Mouse (Mus musculus) C2C12 (cell line): ENCODE data around the gene Fam172a. TPM values are rescaled to one million over a fixed set of nuclear protein-coding genes. Genes with fewer than 3 reads are reported as not detected.

Source experiments
- H3K27me3 ChIP-seq: one replicate; pipeline ENCODE4 v1.6.1; 2011; ENCODE audit not compliant: control insufficient read depth, insufficient read depth, insufficient read length
- H3K36me3 ChIP-seq: one replicate; pipeline ENCODE4 v1.6.1; 2011; ENCODE audit not compliant: control insufficient read depth, insufficient read depth
- H3K4me3 ChIP-seq: one replicate; pipeline ENCODE4 v1.5.1; 2011; ENCODE audit warnings: mild to moderate bottlenecking, control low read depth; ENCODE audit not compliant: poor library complexity, insufficient read depth, severe bottlenecking
- H3K79me2 ChIP-seq: one replicate; pipeline ENCODE4 v1.6.1; 2011; ENCODE audit not compliant: control insufficient read depth, insufficient read depth
- H3K79me3 ChIP-seq: one replicate; pipeline ENCODE4 v1.6.1; 2011; ENCODE audit warnings: low read depth, control low read depth
- H3ac ChIP-seq: one replicate; pipeline ENCODE3; 2011; ENCODE audit warnings: low read depth; ENCODE audit not compliant: control insufficient read depth, insufficient read length
- CEBPB ChIP-seq: IDR thresholded peaks from one replicate; pipeline ENCODE4 v1.6.1; 2011; ENCODE audit warnings: low read depth, mild to moderate bottlenecking, control low read depth, moderate library complexity
- CTCF ChIP-seq: IDR thresholded peaks from one replicate; pipeline ENCODE4 v1.5.1; 2011; ENCODE audit not compliant: control insufficient read depth, insufficient read depth, insufficient read length
- FOSL1 ChIP-seq: IDR thresholded peaks from one replicate; pipeline ENCODE4 v1.8.0; 2011; ENCODE audit warnings: mild to moderate bottlenecking, low read length; ENCODE audit not compliant: poor library complexity, insufficient read depth, severe bottlenecking
- MAX ChIP-seq: IDR thresholded peaks from one replicate; pipeline ENCODE4 v1.6.1; 2011; ENCODE audit warnings: mild to moderate bottlenecking, control low read depth
- MYOD1 ChIP-seq: IDR thresholded peaks from one replicate; pipeline ENCODE4 v1.6.1; 2011; ENCODE audit warnings: low read depth; ENCODE audit not compliant: control insufficient read depth, insufficient read length
- MYOG ChIP-seq: IDR thresholded peaks from one replicate; pipeline ENCODE4 v1.6.1; 2011; ENCODE audit not compliant: control insufficient read depth, insufficient read length; ENCODE audit errors: extremely low read depth
- USF1 ChIP-seq: IDR thresholded peaks from one replicate; pipeline ENCODE4 v1.6.1; 2011; ENCODE audit warnings: low read depth, mild to moderate bottlenecking, control low read depth, moderate library complexity
- polyA plus RNA-seq: library from polyadenylated mRNA; unstranded; fragments of >200 nt; fragmentation: generic; extraction: Trizol; gene quantifications from one replicate; pipeline ENCODE4 v1.2.1, GENCODE M21; 2012; ENCODE audit warnings: missing spikeins

Fam172a gene
- polyA plus RNA-seq, 1 experiment, result 4.9 TPM

DNA sequence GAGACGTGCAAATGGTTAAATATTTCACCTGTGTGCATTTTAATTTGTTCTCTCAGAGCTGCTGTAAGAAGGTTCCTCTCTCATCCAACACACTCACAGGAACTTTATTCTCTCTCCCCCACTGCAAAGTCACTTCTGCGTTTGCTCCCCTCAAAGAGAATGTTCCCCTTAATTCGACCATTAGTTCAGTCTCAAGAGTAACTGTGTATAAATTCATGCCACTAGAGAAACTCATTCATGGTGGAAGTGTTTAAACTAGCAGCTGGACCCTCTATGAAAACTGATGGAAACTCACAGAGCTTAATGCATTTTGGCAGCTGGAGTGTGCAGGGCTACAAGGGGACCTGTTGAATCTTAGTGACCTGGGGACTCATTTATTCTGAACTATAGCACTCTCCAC, 471.0 kb downstream of the Fam172a start:
- no peaks in the 10 kb centered on the region for H3K79me2 ChIP-seq
- TF ChIP-seq FOSL1 (no peak), USF1 (no peak), MAX (no peak), CTCF (no peak), MYOD1 (no peak), MYOG (no peak), CEBPB (no peak)
- no peaks in the 10 kb centered on the region for H3K79me3 ChIP-seq
- H3K4me3 ChIP-seq, result no peak overlapping the region
- no peak overlapping the region for H3ac ChIP-seq
- no peaks in the 10 kb centered on the region for H3K27me3 ChIP-seq
- H3K36me3 ChIP-seq, result no peaks in the 10 kb centered on the region

DNA sequence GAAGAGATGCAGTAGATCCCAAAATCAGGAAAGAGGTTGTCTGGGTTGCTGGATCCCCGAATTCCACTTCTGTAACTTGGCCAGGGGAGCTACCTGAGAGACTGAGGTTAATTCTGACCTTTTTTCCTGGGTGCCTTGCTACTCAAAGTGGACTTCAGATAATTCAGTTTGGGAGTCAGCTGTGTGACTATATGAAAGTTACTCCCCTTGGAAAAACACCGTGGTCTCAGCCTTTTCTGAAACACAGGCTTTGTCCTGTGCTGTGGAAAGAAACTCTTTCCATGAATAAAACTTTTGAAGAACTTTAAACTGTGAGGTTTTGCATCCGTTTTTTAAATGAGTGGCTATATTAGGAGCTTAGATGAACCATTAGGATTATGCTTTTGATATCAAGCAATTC, 472.4 kb downstream of the Fam172a start:
- Histone ChIP-seq H3K4me3 (no peak overlapping the region), H3ac (no peak overlapping the region), H3K79me3 (no peaks in the 10 kb centered on the region), H3K27me3 (no peaks in the 10 kb centered on the region), H3K36me3 (no peaks in the 10 kb centered on the region), H3K79me2 (no peaks in the 10 kb centered on the region)
- TF ChIP-seq MAX (no peak), CTCF (no peak), FOSL1 (no peak), CEBPB (no peak)

DNA sequence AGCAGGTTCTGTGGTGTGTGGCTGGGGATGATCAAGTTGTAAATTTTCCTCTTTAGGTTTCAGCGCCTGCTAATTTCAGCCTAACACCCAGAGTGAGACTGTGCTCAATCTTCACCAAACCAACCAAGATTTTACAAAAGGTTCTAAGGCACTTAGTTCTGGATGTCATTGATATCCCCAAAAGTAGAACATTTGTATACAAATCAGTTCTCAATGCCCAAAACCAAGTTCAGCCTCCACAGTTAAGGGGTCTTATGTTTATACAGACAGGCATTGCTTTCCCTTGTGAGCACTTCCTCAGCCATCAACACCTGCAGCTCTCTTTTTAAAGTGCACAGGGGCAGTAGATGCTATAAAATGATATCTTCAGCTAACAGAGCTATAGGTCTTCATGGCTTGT, 473.1 kb downstream of the Fam172a start:
- H3K79me2 ChIP-seq, result no peaks in the 10 kb centered on the region
- TF ChIP-seq CTCF (no peak), FOSL1 (no peak), MYOD1 (no peak), USF1 (no peak), MAX (no peak), MYOG (no peak), CEBPB (no peak)
- no peak overlapping the region for H3K4me3 ChIP-seq
- no peaks in the 10 kb centered on the region for H3K27me3 ChIP-seq
- no peaks in the 10 kb centered on the region for H3K36me3 ChIP-seq
- no peak overlapping the region for H3ac ChIP-seq
- no peaks in the 10 kb centered on the region for H3K79me3 ChIP-seq

DNA sequence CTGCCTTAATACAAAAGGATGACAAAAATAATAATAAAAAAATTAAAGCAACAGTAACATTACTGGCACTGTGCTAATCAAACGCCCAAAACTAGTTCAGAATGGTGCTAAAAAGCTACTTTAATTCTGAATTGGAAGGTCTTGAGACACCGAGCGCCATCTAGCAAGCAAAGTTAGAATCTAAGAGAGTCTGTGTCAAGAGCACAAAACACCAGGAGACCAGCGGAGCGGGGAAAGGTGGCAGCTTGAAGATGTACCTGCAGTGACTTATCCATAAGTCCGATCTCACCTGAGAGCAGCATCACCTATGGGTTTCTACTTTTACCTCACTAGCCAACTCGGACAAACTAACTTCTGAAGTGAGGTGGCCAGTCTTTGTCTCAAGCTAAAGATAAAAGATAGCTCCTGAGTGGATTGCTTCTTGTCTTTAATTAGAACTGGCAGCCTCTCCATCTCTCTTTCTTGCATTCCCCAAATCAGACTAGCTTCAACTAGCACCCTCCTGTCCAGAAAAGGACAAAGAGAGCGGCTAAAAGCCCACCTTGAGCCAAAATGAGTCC, 474.1 kb downstream of the Fam172a start:
- Histone ChIP-seq H3K36me3 (no peaks in the 10 kb centered on the region), H3K79me2 (no peaks in the 10 kb centered on the region), H3ac (no peak overlapping the region), H3K4me3 (no peak overlapping the region), H3K27me3 (no peaks in the 10 kb centered on the region), H3K79me3 (no peaks in the 10 kb centered on the region)
- TF ChIP-seq CEBPB, result no peak
- TF ChIP-seq USF1, result no peak
- TF ChIP-seq CTCF, result no peak
- no peak for TF ChIP-seq MYOG
- no peak for TF ChIP-seq FOSL1
- TF ChIP-seq MYOD1, result no peak
- no peak for TF ChIP-seq MAX

DNA sequence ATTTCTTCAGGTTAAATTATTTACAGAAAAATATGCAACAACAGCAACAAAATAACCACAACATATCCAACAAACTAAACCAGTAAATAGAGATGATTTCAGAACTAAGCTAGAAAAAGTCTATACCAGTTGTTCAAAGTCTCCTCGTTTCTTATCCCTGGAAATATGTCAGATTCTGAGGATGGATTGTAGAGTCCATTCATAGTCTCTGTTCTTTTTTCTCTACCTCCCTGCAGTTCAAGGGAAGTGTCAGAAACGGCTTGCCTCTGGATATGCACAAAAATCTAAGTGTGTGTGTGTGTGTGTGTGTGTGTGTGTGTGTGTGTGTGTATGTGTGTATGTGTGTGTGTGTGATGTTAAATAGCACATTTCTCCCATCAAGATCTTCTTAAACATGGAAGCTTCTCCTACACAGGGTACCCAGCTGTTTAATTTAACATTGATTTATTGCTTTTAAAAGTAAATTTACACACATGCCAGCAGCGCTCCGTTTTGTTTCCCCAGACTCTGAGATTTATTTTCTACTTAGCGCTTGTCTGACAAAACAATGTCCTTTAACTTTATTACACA, 475.6 kb downstream of the Fam172a start:
- H3ac ChIP-seq, result no peak overlapping the region
- no peaks in the 10 kb centered on the region for H3K27me3 ChIP-seq
- H3K4me3 ChIP-seq, result no peak overlapping the region
- no peaks in the 10 kb centered on the region for H3K36me3 ChIP-seq
- TF ChIP-seq FOSL1, result no peak
- no peak for TF ChIP-seq CTCF
- TF ChIP-seq MYOD1, result no peak
- H3K79me3 ChIP-seq, result no peaks in the 10 kb centered on the region
- H3K79me2 ChIP-seq, result no peaks in the 10 kb centered on the region

DNA sequence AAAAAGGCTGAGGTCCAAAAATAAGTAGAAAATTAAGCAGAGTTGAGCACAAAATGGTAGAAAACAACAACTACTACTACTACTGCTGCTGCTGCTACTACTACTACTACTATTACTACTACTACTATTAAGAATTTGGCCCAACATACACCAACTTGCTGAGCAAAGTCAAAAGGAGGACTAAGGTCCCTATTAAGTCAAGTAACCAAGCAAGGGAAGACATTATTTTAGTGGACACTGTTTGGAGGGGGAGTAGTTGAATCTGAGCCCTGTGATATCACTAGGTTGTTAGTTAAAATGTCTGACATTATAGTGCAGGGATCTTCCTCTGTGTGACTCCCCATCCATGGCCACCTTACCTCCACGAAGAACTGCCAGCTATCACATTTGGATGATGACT, 476.2 kb downstream of the Fam172a start:
- Histone ChIP-seq H3K27me3 (no peaks in the 10 kb centered on the region), H3K79me2 (no peaks in the 10 kb centered on the region), H3K79me3 (no peaks in the 10 kb centered on the region), H3K4me3 (no peak overlapping the region), H3ac (no peak overlapping the region), H3K36me3 (no peaks in the 10 kb centered on the region)
- no peak for TF ChIP-seq USF1
- no peak for TF ChIP-seq MAX
- TF ChIP-seq CEBPB, result no peak
- no peak for TF ChIP-seq MYOD1
- no peak for TF ChIP-seq CTCF
- no peak for TF ChIP-seq FOSL1
- no peak for TF ChIP-seq MYOG
